Mouse (Mus musculus): Measurements from ENCODE around the gene Cldn13. TPM values are rescaled to one million over a fixed set of nuclear protein-coding genes. Genes with fewer than 3 reads are reported as not detected.
A peak's percentile ranks its signal among the peaks of the same experiment; 100 is the strongest.
"Not testable (repeated sequence)": the region's sequence is repeated elsewhere in the genome, so short reads cannot be mapped to it uniquely, and the experiment has no call there.

Gene Cldn13
- total RNA-seq, 2 experiments from 2014 or later = not detected

DNA sequence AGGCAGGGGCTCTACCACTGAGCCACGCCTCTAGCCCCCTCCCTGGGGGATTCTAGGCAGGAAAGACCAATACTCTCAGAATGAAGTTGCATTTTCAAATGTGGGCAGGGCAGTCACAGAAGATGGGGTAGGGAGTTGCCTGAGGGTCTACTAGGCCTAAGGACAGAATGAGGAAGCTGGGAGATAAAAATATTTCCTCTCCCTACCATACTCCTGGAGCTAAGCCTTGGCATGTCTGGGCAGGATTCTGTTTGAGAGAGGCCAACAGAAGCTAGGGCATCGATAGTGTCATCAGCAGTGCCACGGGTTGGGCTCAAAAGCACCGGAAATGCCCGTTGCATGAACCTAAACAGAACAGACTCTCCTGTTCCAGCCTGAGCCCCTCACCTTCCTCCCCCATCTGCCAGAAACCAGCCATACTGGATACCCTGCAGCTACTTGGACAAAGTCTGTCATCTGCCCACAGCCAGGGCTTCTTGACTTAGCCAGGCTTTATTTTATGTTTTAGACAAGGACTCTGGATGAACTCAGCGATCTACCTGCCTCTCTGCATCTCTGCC, 21.4 kb upstream of the Cldn13 start:
- intact Hi-C loops (cut with DNase I) = no loop called here
- no peak for DNase-seq (ENCODE audit: low spot score in 2 of 2)

DNA sequence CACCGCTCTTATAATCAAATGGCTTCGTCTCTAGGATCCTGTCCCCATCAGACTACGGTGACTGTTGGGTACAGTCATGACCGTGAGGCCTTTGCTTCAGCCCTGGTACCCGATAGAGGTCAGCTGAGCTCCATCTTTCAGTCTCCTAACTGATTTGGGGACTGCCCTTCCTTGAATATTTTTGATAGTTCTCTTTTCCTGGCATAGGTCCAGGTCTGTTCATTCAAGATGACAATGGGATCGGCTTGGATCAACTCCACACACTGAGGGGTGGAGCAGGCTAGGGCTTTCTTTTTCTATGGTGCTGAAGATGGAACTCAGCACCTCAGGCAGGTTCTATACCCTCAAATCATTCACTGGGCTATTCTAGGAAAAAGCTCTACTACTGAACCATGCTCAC, 20.7 kb upstream of the Cldn13 start:
- DNase-seq (ENCODE audit: low spot score in 2 of 2) = no peak
- intact Hi-C loops (cut with DNase I) = no loop called here

DNA sequence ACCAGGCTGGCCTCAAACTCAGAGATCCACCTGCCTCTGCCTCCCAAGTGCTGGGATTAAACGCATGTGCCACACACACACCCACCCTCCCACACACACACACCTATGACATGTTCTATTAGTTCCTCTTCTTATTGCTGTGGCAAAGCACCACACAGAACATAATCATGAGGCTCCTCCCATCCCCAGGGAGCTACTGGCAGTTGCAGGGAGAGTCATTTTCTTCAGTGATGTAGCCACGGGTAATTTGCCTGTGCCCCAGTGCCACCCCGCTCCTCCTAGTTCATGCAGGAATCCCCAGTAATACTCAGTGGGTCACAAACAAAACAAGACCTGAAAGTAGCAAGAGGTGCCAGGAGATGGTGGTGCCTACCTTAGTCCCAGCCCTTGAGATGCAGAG, 19.3 kb upstream of the Cldn13 start:
- DNase-seq (ENCODE audit: low spot score in 2 of 2) = no peak
- intact Hi-C loops (cut with DNase I) = no loop called here

GRCm38 (mm10) chr5:134933686-134934085, 18.4 kb upstream of the Cldn13 start:
- intact Hi-C loops (cut with DNase I); DNase-seq (ENCODE audit: low spot score in 2 of 2): not testable (repeated sequence)

DNA sequence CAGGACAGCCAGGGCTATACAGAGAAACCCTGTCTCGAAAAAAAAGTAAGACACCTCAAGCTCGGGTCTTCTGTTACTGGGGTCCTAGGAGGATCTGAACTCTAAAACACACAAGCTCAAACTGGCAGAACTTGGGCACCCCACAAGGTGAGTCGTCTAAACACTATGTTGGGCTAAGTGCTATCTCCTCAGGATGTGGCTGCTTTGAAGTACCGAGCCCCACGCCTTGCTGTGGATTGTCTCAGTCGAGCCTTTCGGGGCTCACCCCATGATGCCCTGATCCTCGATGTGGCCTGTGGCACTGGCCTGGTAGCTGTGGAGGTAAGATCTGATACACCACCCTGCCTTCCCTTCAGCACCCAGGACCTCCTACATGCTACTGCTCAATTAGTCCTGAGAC, 18.0 kb upstream of the Cldn13 start:
- DNase-seq (ENCODE audit: low spot score in 2 of 2) = no peak
- intact Hi-C loops (cut with DNase I) = no loop called here

GRCm38 (mm10) chr5:134932903-134933276, 17.6 kb upstream of the Cldn13 start:
- DNase-seq (ENCODE audit: low spot score in 2 of 2) = peak; percentile 15 to 16
- intact Hi-C loops (cut with DNase I) = no loop called here

DNA sequence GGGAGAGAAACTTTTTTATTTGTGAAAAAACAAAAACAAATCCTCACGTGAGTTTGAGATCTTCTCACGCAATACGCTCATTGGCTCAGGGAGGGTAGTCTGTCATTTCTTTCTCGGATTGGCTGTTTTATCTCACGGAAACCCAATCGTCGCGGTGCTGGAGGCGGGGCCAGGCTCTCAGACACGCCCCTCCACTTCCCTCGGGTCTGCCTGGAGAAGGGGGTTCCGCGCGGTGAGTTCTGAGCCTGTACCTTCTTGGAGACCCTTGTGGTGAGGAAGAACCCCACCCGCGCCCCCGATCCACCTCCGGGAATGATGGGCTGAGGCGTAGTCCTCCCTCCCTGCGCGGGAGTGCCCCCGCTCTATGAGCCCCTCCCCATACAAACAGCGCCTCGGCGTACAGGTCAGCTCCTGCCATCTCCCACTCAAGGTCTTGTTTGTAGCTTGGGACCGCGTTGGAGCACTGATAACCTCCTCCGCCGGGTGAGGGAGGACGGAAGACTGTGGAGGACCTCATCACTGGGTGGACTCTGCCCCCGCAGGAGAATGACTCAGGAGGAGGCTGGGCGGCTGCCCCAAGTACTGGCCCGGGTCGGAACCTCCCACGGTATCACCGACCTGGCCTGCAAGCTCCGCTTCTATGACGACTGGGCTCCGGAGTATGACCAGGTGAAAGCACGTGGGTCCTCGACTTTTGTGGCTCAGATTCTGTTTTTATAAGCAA, 17.0 kb upstream of the Cldn13 start, which contains the start of gene Mettl27:
Gene Mettl27, plus strand, starts transcription at position 190 of the 724 bp plus-strand sequence.
- intact Hi-C loops (cut with DNase I) = no loop called here
- peak; percentile 73 to 80 for DNase-seq (ENCODE audit: low spot score in 2 of 2)

DNA sequence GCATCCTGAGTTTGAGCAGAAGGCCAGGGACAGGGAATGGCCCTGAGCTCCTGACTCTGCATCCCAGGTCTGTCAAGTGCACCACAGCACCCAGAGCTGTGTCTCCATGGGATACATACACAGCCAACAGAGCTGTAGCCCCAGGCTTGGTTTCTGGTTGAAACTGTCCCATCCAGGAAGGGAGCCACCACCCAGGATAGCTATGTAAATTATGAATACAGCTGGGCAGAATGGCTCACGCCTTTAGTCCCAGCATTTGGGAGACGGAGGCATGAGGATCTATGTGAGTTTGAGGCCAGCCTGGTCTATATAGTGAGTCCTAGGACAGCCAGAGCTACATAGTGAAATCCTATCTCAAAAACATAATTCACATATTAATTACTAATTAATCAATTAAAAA, 14.7 kb upstream of the Cldn13 start:
- DNase-seq (ENCODE audit: low spot score in 2 of 2) = no peak
- intact Hi-C loops (cut with DNase I) = no loop called here

GRCm38 (mm10) chr5:134926726-134927125, 11.4 kb upstream of the Cldn13 start:
- DNase-seq (ENCODE audit: low spot score in 2 of 2) = no peak
- intact Hi-C loops (cut with DNase I) = no loop called here

DNA sequence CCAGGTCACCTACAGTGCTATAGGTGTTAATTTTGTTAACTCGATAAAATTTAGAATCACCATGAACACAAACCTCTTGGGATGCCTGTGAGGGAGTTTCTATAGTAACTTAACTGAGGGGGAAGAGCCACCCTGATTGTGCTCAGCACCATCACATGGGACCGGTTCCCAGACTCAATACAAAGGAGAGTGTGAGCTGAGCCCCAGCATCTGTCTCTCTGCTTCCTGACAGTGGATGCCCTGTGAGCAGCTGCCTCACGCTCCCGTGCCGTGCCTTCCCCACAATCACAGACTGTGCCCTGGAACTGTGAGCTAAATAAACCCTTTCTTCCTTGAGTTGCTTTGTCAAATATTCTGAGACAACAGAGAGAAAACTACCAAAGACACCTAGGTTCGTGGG, 7.8 kb upstream of the Cldn13 start:
- no peak for DNase-seq (ENCODE audit: low spot score in 2 of 2)
- intact Hi-C loops (cut with DNase I) = no loop called here

DNA sequence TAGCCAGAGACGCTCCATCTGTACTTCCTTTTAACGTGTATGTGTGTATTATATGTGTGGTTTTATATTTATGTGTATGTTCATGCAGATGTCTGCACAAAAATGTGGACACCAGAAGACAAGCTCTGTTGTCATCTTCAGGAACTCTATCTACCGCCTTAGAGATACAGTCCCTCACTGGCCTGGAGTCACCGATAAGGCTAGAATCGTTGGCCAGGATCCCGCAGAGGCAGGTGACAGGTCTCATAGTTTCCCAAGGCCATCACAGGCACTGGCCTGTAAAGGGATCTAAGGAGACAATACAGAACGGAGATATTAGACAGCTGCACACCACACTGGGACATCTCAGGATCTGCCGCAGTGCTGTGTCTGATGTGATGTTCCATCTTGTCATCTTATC, 5.8 kb upstream of the Cldn13 start:
- intact Hi-C loops (cut with DNase I) = no loop called here
- no peak for DNase-seq (ENCODE audit: low spot score in 2 of 2)

DNA sequence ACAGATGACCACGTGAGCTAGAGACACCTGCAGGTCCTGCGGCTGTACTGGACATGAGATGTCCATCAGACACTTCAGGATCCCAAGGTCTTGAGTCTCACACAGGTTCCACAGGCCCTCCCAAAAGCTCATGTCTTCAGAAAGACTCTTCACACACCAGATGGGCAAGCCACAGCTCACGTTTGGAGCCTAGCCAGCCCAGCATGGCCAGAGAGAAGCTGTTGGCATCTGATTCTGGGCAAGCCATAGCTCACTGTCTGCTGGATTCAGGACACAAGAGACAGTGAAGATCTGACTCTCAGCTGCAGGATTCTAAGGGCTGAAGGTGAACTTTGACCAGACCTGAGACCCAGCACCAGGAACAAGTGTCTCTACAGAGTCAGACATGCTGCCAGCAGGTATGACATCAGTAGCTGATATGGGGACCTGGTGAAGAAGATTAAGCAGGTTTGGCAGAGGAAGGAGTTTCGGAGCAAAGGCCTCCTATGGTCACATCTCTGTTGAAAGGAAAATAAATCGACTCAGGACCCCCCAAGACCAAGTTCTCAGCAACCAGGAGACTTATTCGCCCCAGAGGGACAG, 4.9 kb upstream of the Cldn13 start:
- DNase-seq (ENCODE audit: low spot score in 2 of 2) = no peak
- intact Hi-C loops (cut with DNase I) = no loop called here

DNA sequence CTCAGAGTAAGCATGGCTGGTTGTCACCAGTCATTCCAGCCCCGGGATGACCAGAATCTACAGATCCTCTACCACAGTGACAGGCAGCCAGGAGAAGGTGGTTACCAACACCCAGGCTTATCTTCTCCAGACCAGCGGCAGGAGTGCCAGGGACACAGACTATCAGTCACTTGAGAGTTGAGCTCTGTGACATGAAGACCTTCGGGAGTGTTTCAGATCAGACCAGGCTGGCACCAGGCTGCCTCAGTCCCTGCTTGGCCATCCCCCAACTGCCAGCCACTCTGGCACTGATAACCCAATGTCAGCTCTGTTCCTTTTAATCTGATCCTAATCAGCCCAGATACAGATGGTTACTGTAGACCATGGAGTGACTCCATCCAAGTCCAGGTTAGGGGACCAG, 3.8 kb upstream of the Cldn13 start:
- no peak for DNase-seq (ENCODE audit: low spot score in 2 of 2)

DNA sequence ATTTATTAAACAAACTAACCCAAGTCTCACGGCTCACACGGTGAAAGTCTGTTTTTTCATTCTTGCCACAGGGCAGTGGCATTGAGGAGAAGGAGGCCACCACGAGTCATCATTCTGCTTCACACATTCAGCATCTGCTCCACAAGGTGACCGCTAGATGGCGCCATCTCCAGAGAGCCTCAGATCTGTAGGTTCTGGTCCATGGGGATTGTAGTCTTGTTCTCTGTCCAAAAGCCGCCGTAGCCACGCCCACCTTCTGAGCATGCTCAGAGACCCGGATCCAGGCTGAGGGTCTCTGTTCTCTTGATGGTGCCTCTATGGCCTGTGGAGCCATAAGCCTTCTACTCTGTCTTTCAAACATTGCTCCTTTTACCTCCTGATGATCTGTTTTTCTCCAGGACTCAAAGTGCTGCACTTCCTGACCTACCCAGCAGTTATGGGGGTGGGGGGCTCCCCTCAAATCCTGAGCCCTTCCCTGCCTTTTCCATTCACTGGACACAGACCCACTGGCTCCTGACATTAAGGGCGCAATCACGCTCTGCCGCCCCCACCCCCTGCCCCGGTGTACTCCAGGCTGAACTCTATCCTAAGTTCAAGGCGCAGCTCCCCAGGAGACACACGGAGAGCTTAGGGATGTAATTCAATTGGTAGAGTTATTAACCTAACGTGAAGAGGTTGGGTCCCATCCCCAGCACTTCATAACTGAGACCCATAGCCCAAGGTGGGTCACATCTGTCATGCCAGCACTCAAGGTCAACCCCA, 2.9 kb upstream of the Cldn13 start:
- DNase-seq (ENCODE audit: low spot score in 2 of 2) = peak in 1 of 2 experiments; percentile 19
- intact Hi-C loops (cut with DNase I) = no loop called here

More for the DNA sequence above, 3.8 kb upstream of the Cldn13 start:
- intact Hi-C loops (cut with DNase I) = no loop called here

DNA sequence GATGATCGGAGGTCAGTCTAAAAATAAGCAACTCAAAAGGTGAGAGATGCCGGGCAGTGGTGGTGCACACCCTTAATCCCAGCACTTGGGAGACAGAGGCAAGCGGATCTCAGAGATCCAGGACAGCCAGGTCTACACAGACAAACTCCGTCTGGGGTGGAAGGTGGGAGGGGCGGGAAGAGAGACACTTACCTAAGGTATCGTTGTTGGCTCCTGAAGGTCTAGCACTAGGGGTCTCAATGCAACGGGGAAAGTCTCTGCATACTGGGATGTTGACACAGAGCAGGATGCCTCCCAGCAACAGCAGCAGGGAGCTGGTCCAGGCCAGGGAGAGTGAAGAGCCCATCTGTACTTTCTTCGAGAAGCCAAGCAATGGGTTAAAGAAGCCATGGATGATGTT, 816 bp downstream of the Cldn13 start:
- no peak for DNase-seq (ENCODE audit: low spot score in 2 of 2)
- intact Hi-C loops (cut with DNase I) = no loop called here

GRCm38 (mm10) chr5:134913753-134914152, 1.6 kb downstream of the Cldn13 start:
- intact Hi-C loops (cut with DNase I) = no loop called here

GRCm38 (mm10) chr5:134913352-134913751, 2.0 kb downstream of the Cldn13 start:
- intact Hi-C loops (cut with DNase I) = no loop called here
- DNase-seq (ENCODE audit: low spot score in 2 of 2) = no peak

More at GRCm38 (mm10) chr5:134913753-134914152, 1.6 kb downstream of the Cldn13 start:
- no peak for DNase-seq (ENCODE audit: low spot score in 2 of 2)

GRCm38 (mm10) chr5:134911901-134912300, 3.4 kb downstream of the Cldn13 start:
- no peak for DNase-seq (ENCODE audit: low spot score in 2 of 2)
- intact Hi-C loops (cut with DNase I) = no loop called here

GRCm38 (mm10) chr5:134907135-134907534, 8.2 kb downstream of the Cldn13 start:
- intact Hi-C loops (cut with DNase I) = loop anchor here (1.0 to 10.0 kb wide), 2 partner anchors 58 to 188 kb away; no protein-coding TSS in a partner anchor
- DNase-seq (ENCODE audit: low spot score in 2 of 2) = peak; percentile 93

- no peak for DNase-seq (ENCODE audit: low spot score in 2 of 2)
- intact Hi-C loops (cut with DNase I) = loop anchor here (1.0 to 10.0 kb wide), 2 partner anchors 59 to 188 kb away; no protein-coding TSS in a partner anchor
Measured at GRCm38 (mm10) chr5:134906633-134907032, 8.7 kb downstream of the Cldn13 start, which contains the start of gene Tmem270. Gene Tmem270 (minus strand): TSS chr5:134906733.
